Mouse (Mus musculus): Measurements from ENCODE around the gene Fbxw9. TPM values are rescaled to one million over a fixed set of nuclear protein-coding genes. Genes with fewer than 3 reads are reported as not detected.

The Fbxw9 gene
- polyA plus RNA-seq, 3 experiments from 2014 or later, result 2.3 to 4.8 (median 2.9) TPM

GRCm38 (mm10) chr8:85088771-85089170 is 28.9 kb downstream of the Fbxw9 start:
- no peak for ATAC-seq

- ATAC-seq, result no peak
Measured at GRCm38 (mm10) chr8:85090856-85091255, 31.0 kb downstream of the Fbxw9 start.

GRCm38 (mm10) chr8:85091526-85092090 is 31.8 kb downstream of the Fbxw9 start:
- ATAC-seq, result no peak

GRCm38 (mm10) chr8:85095051-85095450 is 35.2 kb downstream of the Fbxw9 start:
- ATAC-seq, result no peak

GRCm38 (mm10) chr8:85095566-85095965 is 35.7 kb downstream of the Fbxw9 start:
- ATAC-seq, result no peak

- no peak for ATAC-seq
Measured at GRCm38 (mm10) chr8:85096196-85096595, 36.3 kb downstream of the Fbxw9 start.

GRCm38 (mm10) chr8:85096850-85097249 is 37.0 kb downstream of the Fbxw9 start:
- no peak for ATAC-seq

GRCm38 (mm10) chr8:85100076-85100665 is 40.3 kb downstream of the Fbxw9 start:
- no peak for ATAC-seq

- ATAC-seq, result no peak
Measured at GRCm38 (mm10) chr8:85113241-85113640, 53.4 kb downstream of the Fbxw9 start.

GRCm38 (mm10) chr8:85115501-85115900 is 55.6 kb downstream of the Fbxw9 start:
- no peak for ATAC-seq

Other genes with a start within 250 kb of the Fbxw9 start
- gene Dand5, start 237.2 kb upstream of the Fbxw9 start, polyA plus RNA-seq (2017; shearing (Covaris generic)), result 1 to 10 TPM; 4.7 to 5.6 (median 5.4) TPM
- 10 to 100 TPM; 14.6 to 16.7 (median 16.1) TPM for gene Gadd45gip1, start 228.5 kb upstream of the Fbxw9 start, polyA plus RNA-seq (2017; shearing (Covaris generic))
- gene Rad23a, start 219.4 kb upstream of the Fbxw9 start, polyA plus RNA-seq (2017; shearing (Covaris generic)), result 100 to 1,000 TPM; 128 to 152 (median 145) TPM
- 100 to 1,000 TPM; 278 to 341 (median 290) TPM for gene Calr, start 213.1 kb upstream of the Fbxw9 start, polyA plus RNA-seq (2017; shearing (Covaris generic))
- 10 to 100 TPM; 48.1 to 76.0 (median 58.3) TPM for gene Farsa, start 203.1 kb upstream of the Fbxw9 start, polyA plus RNA-seq (2017; shearing (Covaris generic))
- 10 to 100 TPM in 1 of 3 experiments, 1 to 10 TPM in 2; 4.3 to 19.0 (median 6.8) TPM for gene Syce2, start 187.9 kb upstream of the Fbxw9 start, polyA plus RNA-seq (2017; shearing (Covaris generic))
- 10 to 100 TPM; 14.5 to 19.9 (median 19.2) TPM for gene Gcdh, start 166.1 kb upstream of the Fbxw9 start, polyA plus RNA-seq (2017; shearing (Covaris generic))
- not detected for gene Klf1, start 158.1 kb upstream of the Fbxw9 start, polyA plus RNA-seq (2017; shearing (Covaris generic))
- gene Dnase2a, start 151.5 kb upstream of the Fbxw9 start, polyA plus RNA-seq (2017; shearing (Covaris generic)), result 10 to 100 TPM; 10.5 to 21.7 (median 20.0) TPM
- 1 to 10 TPM in 2 of 3 experiments, under 1 TPM in 1; 0.84 to 1.5 (median 1.1) TPM for gene Mast1, start 122.7 kb upstream of the Fbxw9 start, polyA plus RNA-seq (2017; shearing (Covaris generic))
- under 1 TPM in 1 of 3 experiments, not detected in 2; 0.28 TPM for gene Rtbdn, start 113.1 kb upstream of the Fbxw9 start, polyA plus RNA-seq (2017; shearing (Covaris generic))
- not detected for gene Gm49661, start 90.6 kb upstream of the Fbxw9 start, polyA plus RNA-seq (2017; shearing (Covaris generic))
- 100 to 1,000 TPM; 232 to 340 (median 290) TPM for gene Prdx2, start 90.5 kb upstream of the Fbxw9 start, polyA plus RNA-seq (2017; shearing (Covaris generic))
- 10 to 100 TPM; 57.0 to 88.9 (median 72.8) TPM for gene Rnaseh2a, start 90.3 kb upstream of the Fbxw9 start, polyA plus RNA-seq (2017; shearing (Covaris generic))
- gene Junb, start 81.3 kb upstream of the Fbxw9 start, polyA plus RNA-seq (2017; shearing (Covaris generic)), result 10 to 100 TPM; 28.1 to 33.6 (median 33.1) TPM
- 1 to 10 TPM; 2.2 to 4.9 (median 4.6) TPM for gene Hook2, start 69.5 kb upstream of the Fbxw9 start, polyA plus RNA-seq (2017; shearing (Covaris generic))
- not detected for gene Best2, start 45.5 kb upstream of the Fbxw9 start, polyA plus RNA-seq (2017; shearing (Covaris generic))
- 10 to 100 TPM; 50.0 to 67.9 (median 60.7) TPM for gene Asna1, start 34.8 kb upstream of the Fbxw9 start, polyA plus RNA-seq (2017; shearing (Covaris generic))
- 10 to 100 TPM; 17.8 to 31.0 (median 24.1) TPM for gene Trir, start 33.2 kb upstream of the Fbxw9 start, polyA plus RNA-seq (2017; shearing (Covaris generic))
- 10 to 100 TPM; 13.8 to 18.7 (median 16.5) TPM for gene Tnpo2, start 23.1 kb upstream of the Fbxw9 start, polyA plus RNA-seq (2017; shearing (Covaris generic))
- gene Gm5741, start 7.9 kb downstream of the Fbxw9 start, polyA plus RNA-seq (2017; shearing (Covaris generic)), result 1 to 10 TPM in 2 of 3 experiments, not detected in 1; 1.9 to 3.3 TPM
- gene Dhps, start 11.7 kb downstream of the Fbxw9 start, polyA plus RNA-seq (2017; shearing (Covaris generic)), result 10 to 100 TPM; 29.3 to 40.4 (median 39.3) TPM
- gene Wdr83os, start 20.7 kb downstream of the Fbxw9 start, polyA plus RNA-seq (2017; shearing (Covaris generic)), result 100 to 1,000 TPM; 114 to 166 (median 129) TPM
- gene Wdr83, start 21.3 kb downstream of the Fbxw9 start, polyA plus RNA-seq (2017; shearing (Covaris generic)), result 10 to 100 TPM; 34.8 to 44.2 (median 38.5) TPM
- gene Man2b1, start 23.2 kb downstream of the Fbxw9 start, polyA plus RNA-seq (2017; shearing (Covaris generic)), result 10 to 100 TPM; 80.8 to 94.7 (median 83.8) TPM
- under 1 TPM in 1 of 3 experiments, not detected in 2; 0.15 TPM for gene Zfp791, start 63.0 kb downstream of the Fbxw9 start, polyA plus RNA-seq (2017; shearing (Covaris generic))
- gene Cks1brt, start 91.9 kb downstream of the Fbxw9 start, polyA plus RNA-seq (2017; shearing (Covaris generic)), result under 1 TPM in 1 of 3 experiments, not detected in 2; 0.21 TPM
- gene Olfr371, start 165.9 kb downstream of the Fbxw9 start, polyA plus RNA-seq (2017; shearing (Covaris generic)), result not detected
- gene Orc6, start 239.6 kb downstream of the Fbxw9 start, polyA plus RNA-seq (2017; shearing (Covaris generic)), result 100 to 1,000 TPM in 1 of 3 experiments, 10 to 100 TPM in 2; 36.0 to 103 (median 39.3) TPM
- gene Vps35, start 239.7 kb downstream of the Fbxw9 start, polyA plus RNA-seq (2017; shearing (Covaris generic)), result 100 to 1,000 TPM in 2 of 3 experiments, 10 to 100 TPM in 1; 96.6 to 143 (median 113) TPM